Mouse (Mus musculus) T-helper 17 cell (primary cell): Measurements from ENCODE around the gene Mybphl.

ENCODE experiments used
- in situ Hi-C, 2 experiments: fragments of 300-600 bp; cut with MboI, MseI; formaldehyde crosslinking; loops; 1 replicate in 1 of 2; 2 replicates in 1 of 2; pipeline ENCODE4 v1.15.1; 2025; ENCODE audit warnings: high pct_unique_total_duplicates in 2 of 2

Gene Mybphl

GRCm38 (mm10) chr3:108409656-108410358 lies 45.1 kb downstream of the Mybphl start:
- in situ Hi-C loops: no loop called here

GRCm38 (mm10) chr3:108410359-108410714 lies 45.6 kb downstream of the Mybphl start:
- in situ Hi-C loops: no loop called here

GRCm38 (mm10) chr3:108411026-108411753 lies 46.5 kb downstream of the Mybphl start:
- in situ Hi-C loops: no loop called here

DNA sequence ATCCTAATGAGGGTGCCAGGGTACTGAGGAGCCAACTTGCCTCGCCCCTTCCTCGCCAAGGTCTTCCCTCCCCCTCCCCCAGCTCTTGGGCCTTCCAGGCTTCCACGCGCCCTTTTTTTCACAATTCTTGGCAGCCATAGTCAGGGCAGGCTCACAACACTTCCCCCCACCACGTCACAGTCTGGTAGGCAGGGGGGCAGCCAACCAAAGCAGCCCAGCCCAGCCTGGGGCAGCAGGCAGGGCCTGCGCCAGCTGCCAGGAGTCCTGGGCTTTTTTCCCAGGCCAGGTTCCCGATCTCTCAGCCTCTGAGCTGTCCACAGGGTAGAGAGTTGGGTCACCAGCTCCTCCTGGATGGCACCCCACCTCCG lies 47.0 kb downstream of the Mybphl start:
- in situ Hi-C loops: no loop called here

GRCm38 (mm10) chr3:108413634-108414360 lies 49.1 kb downstream of the Mybphl start:
- in situ Hi-C loops: no loop called here

DNA sequence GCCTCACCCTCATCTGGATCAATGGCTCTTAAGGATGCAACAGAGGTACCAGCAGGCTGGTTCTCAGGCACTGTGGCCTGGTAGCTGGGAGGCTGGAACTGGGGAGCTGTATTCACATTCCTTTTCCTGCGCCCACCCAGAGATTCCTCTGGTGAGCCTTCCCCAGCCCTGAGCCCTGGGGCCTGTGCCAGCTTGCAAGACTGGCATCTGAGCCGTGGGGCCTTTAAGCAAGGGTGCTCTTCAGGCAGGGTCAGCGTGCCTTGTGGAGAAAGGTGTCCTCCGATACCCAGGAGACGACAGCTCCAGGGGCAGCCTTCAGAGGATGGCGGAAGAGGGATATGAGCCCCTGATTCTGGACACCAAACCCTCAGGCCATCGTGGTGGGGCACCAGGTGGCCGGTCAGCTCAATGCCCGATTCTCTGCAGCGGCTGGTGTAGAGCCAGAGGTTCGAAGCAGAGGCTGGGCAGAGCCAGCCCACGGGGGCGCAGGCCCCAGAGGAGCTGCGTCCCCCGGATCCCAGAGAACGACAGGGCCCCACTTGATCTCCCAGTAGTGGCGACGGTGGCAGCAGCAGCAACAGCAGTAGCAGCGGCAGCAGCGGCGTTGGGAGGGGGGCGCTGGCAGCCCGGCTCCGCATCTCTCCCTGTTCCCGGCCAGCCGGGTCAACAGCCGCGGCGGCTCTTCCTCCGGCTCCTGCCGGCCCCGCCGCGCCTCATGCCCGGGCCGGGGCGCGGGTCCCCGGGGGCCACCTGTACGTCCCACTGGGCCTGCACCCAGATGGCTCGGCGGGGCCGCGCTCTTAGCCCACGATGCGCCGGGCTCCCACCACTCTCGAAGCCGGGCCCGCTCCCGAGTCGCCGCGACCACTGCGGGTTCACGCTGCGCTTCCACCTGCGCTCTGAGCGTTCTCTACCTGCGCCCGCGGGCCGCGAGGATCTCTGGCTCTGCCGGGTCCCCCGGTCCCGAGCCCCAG lies 50.4 kb downstream of the Mybphl start, which contains the start of gene Celsr2:
Gene Celsr2 (minus strand): TSS at position 696 of the 974 bp plus-strand sequence.
- in situ Hi-C loops: no loop called here

DNA sequence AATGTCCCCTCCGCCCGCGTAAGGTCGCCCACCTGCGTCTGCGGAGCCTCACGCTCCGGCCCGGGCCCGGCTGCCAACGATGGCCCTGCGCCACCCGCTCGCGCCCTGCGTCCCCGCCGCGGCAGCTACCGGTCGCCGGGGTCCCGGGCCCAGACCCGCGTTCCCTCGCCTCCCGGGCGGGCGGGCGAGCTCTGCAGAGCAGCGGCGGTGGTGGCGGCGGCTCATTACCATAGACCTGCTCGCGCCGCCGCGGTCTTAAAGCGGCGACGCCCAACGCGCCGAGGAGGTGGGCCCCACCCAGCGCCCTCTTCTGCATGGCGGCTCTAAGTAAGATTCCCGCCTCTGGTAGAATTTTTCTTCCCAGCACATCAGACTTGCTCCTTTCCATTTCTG lies 51.1 kb downstream of the Mybphl start:
- in situ Hi-C loops: no loop called here

DNA sequence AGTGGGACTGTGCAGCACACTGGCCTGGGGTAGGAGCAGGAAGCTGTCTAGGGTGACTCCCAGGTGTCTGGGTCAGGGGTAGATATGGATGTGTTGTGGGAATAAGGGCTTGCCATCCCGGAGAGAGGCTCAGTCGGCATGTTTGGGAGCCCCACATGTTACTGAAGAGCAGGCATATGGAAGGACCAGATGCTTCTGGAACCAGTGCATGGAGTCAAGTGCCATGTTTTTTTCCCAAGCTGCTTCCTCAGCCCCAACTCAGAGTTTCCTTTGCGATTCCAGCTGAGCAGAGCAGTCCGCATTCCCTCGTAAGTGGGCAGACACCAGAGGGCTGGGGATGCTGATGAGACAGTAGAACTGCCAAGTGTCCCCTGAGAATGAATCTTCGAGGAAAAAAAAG lies 58.3 kb downstream of the Mybphl start:
- in situ Hi-C loops: no loop called here

GRCm38 (mm10) chr3:108423844-108424801 lies 59.4 kb downstream of the Mybphl start:
- in situ Hi-C loops: no loop called here

DNA sequence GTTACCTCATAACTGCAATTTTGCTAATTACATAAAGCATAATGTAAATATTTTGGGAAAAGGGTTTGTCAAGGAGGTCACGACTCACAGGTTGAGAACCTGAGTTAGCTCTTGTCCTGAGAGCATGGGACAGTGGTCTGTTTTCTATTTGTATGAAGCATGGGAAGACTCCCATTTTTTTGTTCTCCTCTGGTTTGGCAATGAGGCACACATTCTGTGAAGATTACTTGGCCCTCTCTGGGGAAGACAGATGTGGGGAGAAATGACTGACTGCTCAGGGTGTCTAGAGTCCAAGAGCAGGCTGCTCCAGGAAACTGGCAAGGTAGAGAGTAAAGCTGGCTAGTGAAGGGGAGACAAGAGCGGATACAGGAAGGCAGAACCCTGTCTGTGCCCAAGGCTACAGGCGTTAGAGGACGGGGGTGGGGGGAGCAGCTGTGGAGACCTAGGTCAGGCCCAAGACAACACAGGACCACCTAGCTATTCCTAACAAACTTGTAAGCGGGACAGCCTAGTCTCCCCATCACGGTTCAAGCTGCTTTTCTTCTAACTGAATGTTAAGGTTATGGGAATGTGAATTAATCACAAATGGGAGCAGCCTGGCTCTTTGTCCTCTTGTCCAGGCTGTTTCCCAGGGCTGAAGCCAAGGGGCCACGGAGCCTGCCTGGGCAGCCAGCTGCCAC lies 60.4 kb downstream of the Mybphl start:
- in situ Hi-C loops: no loop called here

DNA sequence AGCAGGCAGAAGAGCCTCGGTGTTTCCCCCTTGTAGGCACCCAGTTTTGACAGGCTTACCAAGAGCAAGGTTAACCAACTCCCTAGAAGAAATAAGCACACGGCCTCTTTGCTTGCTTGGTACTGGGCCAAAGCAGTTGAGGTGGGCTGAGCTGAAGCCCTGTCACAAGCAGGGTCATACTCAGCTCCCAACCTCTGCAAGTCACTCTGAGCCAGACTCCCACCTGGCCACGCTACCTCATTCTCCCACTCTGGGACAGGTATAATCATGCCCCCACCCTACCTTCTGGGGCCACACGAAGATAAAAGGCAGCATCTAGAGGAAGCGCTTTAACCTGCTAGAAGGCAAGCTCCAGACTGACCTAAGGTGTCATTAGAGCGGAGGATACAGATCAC lies 60.9 kb downstream of the Mybphl start:
- in situ Hi-C loops: no loop called here
